Mouse (Mus musculus): ENCODE measurements at regions not wholly inside any gene's neighbourhood (a gene's known extent, or its start where the extent isn't known, plus 50 kb on each side); places are given as distances from the start of the nearest gene placed in this dataset.
A peak's percentile ranks its signal among the peaks of the same experiment; 100 is the strongest.

- DNase-seq (ENCODE audit: inconsistent age in 2 of 2, low spot score in 1 of 2) = peak in 1 of 2 experiments; percentile 19
Observed at GRCm38 (mm10) chrX:98051521-98052170, 96.9 kb upstream of the Ar start.

DNA sequence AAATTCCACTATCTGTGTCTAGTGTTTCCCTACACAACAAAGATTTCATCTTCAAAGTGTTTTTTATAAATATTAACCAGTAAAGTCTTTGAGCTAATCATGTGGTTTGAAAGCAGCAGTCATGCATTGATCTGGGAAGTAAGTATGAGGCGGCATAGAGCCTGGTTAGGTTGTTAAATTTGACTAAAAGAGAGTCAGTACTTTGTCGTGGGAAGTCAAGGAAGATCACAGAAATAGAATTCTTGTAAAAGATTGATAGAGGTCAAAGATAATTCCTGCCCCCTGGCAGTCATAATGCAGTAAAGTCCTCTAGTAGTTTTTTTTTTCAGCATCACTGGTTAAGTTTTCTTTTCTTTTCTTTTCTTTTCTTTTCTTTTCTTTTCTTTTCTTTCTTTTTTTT lies 95.8 kb upstream of the Ar start:
- DNase-seq (ENCODE audit: inconsistent age in 2 of 2, low spot score in 1 of 2) = no peak

Data from adrenal gland, adult (tissue).